Mouse (Mus musculus) bone marrow macrophage, adult 2 months (primary cell): Measurements from ENCODE around the gene Ttc1.

Source experiments
- CTCF ChIP-seq: IDR thresholded peaks from 2 replicates; pipeline ENCODE4 v1.5.1; 2012; ENCODE audit warnings: low read depth, mild to moderate bottlenecking, low read length, moderate library complexity
- POLR2A ChIP-seq: IDR thresholded peaks from 2 replicates; pipeline ENCODE4 v1.6.1; 2012; ENCODE audit warnings: mild to moderate bottlenecking, low read depth, low read length, borderline replicate concordance

DNA sequence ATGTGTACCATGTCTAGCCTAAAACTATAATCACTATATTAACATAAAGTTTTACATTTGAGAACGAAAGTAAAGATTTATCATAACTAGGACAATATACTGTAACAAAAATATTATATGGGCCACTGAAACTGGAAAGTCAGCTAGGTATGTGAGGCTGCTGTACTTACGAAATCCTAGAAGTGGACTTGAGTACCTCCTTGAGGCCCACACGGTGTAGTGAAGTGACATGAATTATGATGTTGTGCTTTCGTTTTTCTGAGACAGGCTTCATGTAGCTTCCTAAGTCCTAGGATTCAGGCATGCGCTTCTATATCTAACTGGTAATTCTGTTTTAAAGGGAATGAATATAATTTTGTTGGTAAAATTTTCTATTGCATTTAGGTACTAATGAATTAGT, 49.2 kb downstream of the Ttc1 start:
- TF ChIP-seq CTCF, result no peak
- no peak for TF ChIP-seq POLR2A
